ENCODE assay signal across 33 mouse cellular contexts in the genomic region with DNA sequence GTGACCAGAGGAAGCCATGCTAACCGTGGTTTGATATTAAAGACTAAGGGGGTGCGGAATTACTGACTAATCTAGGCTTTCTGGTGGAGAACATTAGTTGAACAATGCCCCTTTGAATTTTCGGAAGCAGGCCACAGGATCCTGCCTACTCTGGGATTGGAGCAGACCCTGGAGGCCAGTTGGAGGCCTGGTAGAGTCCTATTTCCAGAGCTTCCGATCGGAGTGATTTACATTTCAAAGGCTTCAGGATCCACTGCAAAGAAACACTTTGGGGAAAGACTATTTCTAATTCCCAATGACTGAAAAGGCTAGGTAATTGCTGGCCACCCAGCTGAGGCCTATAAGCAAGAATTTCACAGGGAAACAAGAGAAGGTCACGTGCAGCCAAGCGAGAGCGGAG. TPM values are rescaled to one million over a fixed set of nuclear protein-coding genes. Genes with fewer than 3 reads are reported as not detected.
A peak's percentile ranks its signal among the peaks of the same experiment; 100 is the strongest.
DNase-seq lines count a peak whose midpoint lies in the region; ATAC-seq and TF ChIP-seq lines count a peak whose summit lies in the region.
"Had no signal": no experiment of that assay in that cellular context is flagged by ENCODE, and none has a peak within 500 bp of the region (broad histone marks: within the 10 kb centered on the region; RNA-seq: fewer than 3 reads in every experiment).

No protein-coding gene starts in this region.

- no peak for TF ChIP-seq CTCF in intestine, postnatal 0 days (IDR thresholded peaks at IDR 0.05; ENCODE audit: low read depth)
- no peak for TF ChIP-seq CTCF in ES-Bruce4 (IDR thresholded peaks at IDR 0.05; ENCODE audit: low read depth, low read length)

- no peaks in the 10 kb centered on the region for H3K27me3 ChIP-seq in intestine, embryonic 14.5 days (replicated peaks; ENCODE audit: control insufficient read depth, insufficient read depth, low read length)
- H3K27me3 ChIP-seq in intestine, postnatal 0 days (replicated peaks; ENCODE audit: control insufficient read depth, insufficient read depth, low read length): no peaks in the 10 kb centered on the region
- no peaks in the 10 kb centered on the region for H3K27me3 ChIP-seq in kidney, embryonic 16.5 days (ENCODE audit: insufficient read depth, low read length)
- H3K27me3 ChIP-seq in ES-Bruce4 (ENCODE audit: control insufficient read depth, insufficient read depth, low read length, poor library complexity, severe bottlenecking): no peaks in the 10 kb centered on the region
- H3K27me3 ChIP-seq: CH12.LX; embryonic facial prominence, embryonic 13.5 days; forebrain, embryonic 12.5 days; forebrain, embryonic 15.5 days; heart, embryonic 12.5 days; heart, embryonic 15.5 days; hindbrain, embryonic 13.5 days had no signal

- no peaks in the 10 kb centered on the region for H3K4me1 ChIP-seq in intestine, embryonic 14.5 days (replicated peaks; ENCODE audit: control insufficient read depth, insufficient read depth, low read length)
- no peaks in the 10 kb centered on the region for H3K4me1 ChIP-seq in intestine, postnatal 0 days (replicated peaks; ENCODE audit: control insufficient read depth, insufficient read depth, low read length)
- H3K4me1 ChIP-seq in kidney, embryonic 16.5 days (ENCODE audit: insufficient read depth, low read length): no peaks in the 10 kb centered on the region
- peaks cover 6% of the 10 kb centered on the region for H3K4me1 ChIP-seq in ES-Bruce4 (ENCODE audit: control insufficient read depth, insufficient read depth, low read length)
- H3K4me1 ChIP-seq: embryonic facial prominence, embryonic 13.5 days; forebrain, embryonic 12.5 days; forebrain, embryonic 15.5 days; hindbrain, embryonic 10.5 days; hindbrain, embryonic 13.5 days had no signal

- no peak overlapping the region for H3K27ac ChIP-seq in intestine, embryonic 14.5 days (ENCODE audit: low read depth)
- H3K27ac ChIP-seq in intestine, postnatal 0 days (ENCODE audit: low read depth, low read length): no peak overlapping the region
- H3K27ac ChIP-seq in kidney, embryonic 16.5 days (ENCODE audit: low read length): peak overlapping the region; percentile 19; the same call in 1 of the 2 replicates
- peak overlapping the region; percentile 28; the same call in 1 of the 2 replicates for H3K27ac ChIP-seq in ES-Bruce4 (ENCODE audit: insufficient read depth, low read length)
- H3K27ac ChIP-seq: embryonic facial prominence, embryonic 10.5 days; embryonic facial prominence, embryonic 13.5 days; forebrain, embryonic 12.5 days; forebrain, embryonic 15.5 days; heart, adult 2 months; heart, embryonic 15.5 days; hindbrain, embryonic 10.5 days; hindbrain, embryonic 13.5 days had no signal

- peak; percentile 33 for DNase-seq in intestine, embryonic 14.5 days (ENCODE audit: low spot score)
- DNase-seq in kidney, postnatal 14 days: no peak
- peak; percentile 82 for DNase-seq in R1 (ENCODE audit: low read depth, low spot score)
- DNase-seq in ovary, adult 18-20 months (ENCODE audit: low spot score): no peak
- DNase-seq in testis, postnatal 14 days (ENCODE audit: low spot score): no peak
- DNase-seq: adrenal gland, adult 8-10 months; adrenal gland, postnatal 25 days; B cell, adult 2 months; cerebellum, adult 11-12 months; cerebellum, adult 8-10 months; cerebellum, postnatal 10 days; cerebellum, postnatal 36 days; embryo, embryonic 11 days; gastrocnemius, postnatal 10 days; gastrocnemius, postnatal 36 days; heart, adult 2 months; heart, postnatal 10 days; heart, postnatal 36 days; kidney, adult 11 months had no signal

- no peak for ATAC-seq in intestine, embryonic 14.5 days (replicated peaks; ENCODE audit: low FRiP score, low TSS enrichment, low read depth)
- ATAC-seq in intestine, postnatal 0 days: no peak
- peak; percentile 63 for ATAC-seq in kidney, embryonic 16.5 days (ENCODE audit: low FRiP score, low TSS enrichment)
- ATAC-seq: forebrain, embryonic 15.5 days; hindbrain, embryonic 16.5 days had no signal

- H3K9me3 ChIP-seq in intestine, embryonic 14.5 days (ENCODE audit: control insufficient read depth, low read length): no peaks in the 10 kb centered on the region
- H3K9me3 ChIP-seq in intestine, postnatal 0 days (ENCODE audit: control insufficient read depth): no peaks in the 10 kb centered on the region
- H3K9me3 ChIP-seq in kidney, embryonic 16.5 days (ENCODE audit: low read length): no peaks in the 10 kb centered on the region
- no peaks in the 10 kb centered on the region for H3K9me3 ChIP-seq in ES-Bruce4 (replicated peaks; ENCODE audit: control insufficient read depth, insufficient read depth, low read length, poor library complexity, severe bottlenecking)
- H3K9me3 ChIP-seq: embryonic facial prominence, embryonic 10.5 days; embryonic facial prominence, embryonic 13.5 days; forebrain, embryonic 15.5 days; heart, embryonic 12.5 days; heart, embryonic 15.5 days; hindbrain, embryonic 10.5 days; hindbrain, embryonic 13.5 days had no signal

- H3K9ac ChIP-seq in intestine, embryonic 14.5 days (ENCODE audit: low read length): no peak overlapping the region
- no peak overlapping the region for H3K9ac ChIP-seq in intestine, postnatal 0 days (ENCODE audit: low read depth, low read length)
- no peak overlapping the region for H3K9ac ChIP-seq in kidney, embryonic 16.5 days (replicated peaks; ENCODE audit: low read length)
- no peak overlapping the region for H3K9ac ChIP-seq in ES-Bruce4 (ENCODE audit: low read depth, poor library complexity, severe bottlenecking)
- H3K9ac ChIP-seq: embryonic facial prominence, embryonic 13.5 days; forebrain, embryonic 12.5 days; forebrain, embryonic 15.5 days; heart, embryonic 12.5 days; heart, embryonic 15.5 days; hindbrain, embryonic 13.5 days had no signal

- H3K4me2 ChIP-seq in intestine, embryonic 14.5 days (ENCODE audit: low read length): no peak overlapping the region
- no peak overlapping the region for H3K4me2 ChIP-seq in intestine, postnatal 0 days (replicated peaks; ENCODE audit: low read depth)
- no peak overlapping the region for H3K4me2 ChIP-seq in kidney, embryonic 16.5 days (replicated peaks; ENCODE audit: low read depth, low read length)
- H3K4me2 ChIP-seq: embryonic facial prominence, embryonic 13.5 days; forebrain, embryonic 12.5 days; forebrain, embryonic 15.5 days; heart, embryonic 15.5 days; hindbrain, embryonic 13.5 days had no signal

- no peaks in the 10 kb centered on the region for H3K36me3 ChIP-seq in intestine, embryonic 14.5 days (ENCODE audit: control insufficient read depth, insufficient read depth, low read length)
- no peaks in the 10 kb centered on the region for H3K36me3 ChIP-seq in intestine, postnatal 0 days (ENCODE audit: control insufficient read depth, insufficient read depth)
- no peaks in the 10 kb centered on the region for H3K36me3 ChIP-seq in kidney, embryonic 16.5 days (ENCODE audit: insufficient read depth, low read length)
- no peaks in the 10 kb centered on the region for H3K36me3 ChIP-seq in ES-Bruce4 (ENCODE audit: control insufficient read depth, insufficient read depth, low read length, poor library complexity, severe bottlenecking)
- H3K36me3 ChIP-seq: embryonic facial prominence, embryonic 10.5 days; embryonic facial prominence, embryonic 13.5 days; forebrain, embryonic 12.5 days; forebrain, embryonic 15.5 days; heart, embryonic 12.5 days; heart, embryonic 15.5 days; hindbrain, embryonic 10.5 days; hindbrain, embryonic 13.5 days had no signal

- no peak for TF ChIP-seq POLR2A in ES-Bruce4 (IDR thresholded peaks at IDR 0.05; ENCODE audit: insufficient read depth, low read length)

- H3K4me3 ChIP-seq in intestine, embryonic 14.5 days (ENCODE audit: low read depth, low read length): no peak overlapping the region
- H3K4me3 ChIP-seq in intestine, postnatal 0 days (ENCODE audit: low read depth, low read length): no peak overlapping the region
- no peak overlapping the region for H3K4me3 ChIP-seq in kidney, embryonic 16.5 days (ENCODE audit: low read length)
- no peak overlapping the region for H3K4me3 ChIP-seq in ES-Bruce4 (ENCODE audit: low read depth, low read length)
- H3K4me3 ChIP-seq: embryonic facial prominence, embryonic 10.5 days; embryonic facial prominence, embryonic 13.5 days; erythroblast, embryonic 14.5 days; forebrain, embryonic 12.5 days; forebrain, embryonic 15.5 days; heart, adult 2 months; heart, embryonic 12.5 days; heart, embryonic 15.5 days; hindbrain, embryonic 10.5 days; hindbrain, embryonic 13.5 days had no signal

- TF ChIP-seq EP300 in ES-Bruce4 (IDR thresholded peaks at IDR 0.05; ENCODE audit: insufficient read depth, low read depth, low read length): peak; percentile 54; the same call in 1 of the 2 replicates

- WGBS in intestine, embryonic 14.5 days: 86% methylated on average over 8 of the region's 8 CpGs
- WGBS in intestine, postnatal 0 days: 93% methylated on average over 8 of the region's 8 CpGs
- WGBS in kidney, embryonic 16.5 days: 62% methylated on average over 8 of the region's 8 CpGs

RNA-seq across cellular contexts. Expression of gene Mycn, which starts 45.7 kb away (rescaled TPM):
- 78.2 and 78.3 TPM in 2 replicates for polyA plus RNA-seq in intestine, embryonic 14.5 days (2014; fragmentation: Nextera tagmentation; extraction: Ambion mirVana)
- 18.2 and 21.3 TPM in 2 replicates for polyA plus RNA-seq in intestine, postnatal 0 days (2015; fragmentation: Nextera tagmentation; extraction: Ambion mirVana)
- 74.8 and 77.9 TPM in 2 replicates for polyA plus RNA-seq in kidney, embryonic 16.5 days (2015; fragmentation: Nextera tagmentation; extraction: Ambion mirVana)
- 75.0 and 78.6 TPM in 2 replicates for polyA plus RNA-seq in ES-Bruce4 (2011; ENCODE audit: insufficient read depth, insufficient read length, low read depth, missing spikeins)

Comparison
In these comparisons a context has a peak if more than half of its experiments do, and no peak if none do; other contexts are left out.
1. DNase-seq: peak in intestine, embryonic 14.5 days (single experiment) and R1 (single experiment); none in kidney, postnatal 14 days (single experiment), ovary, adult 18-20 months (single experiment) and testis, postnatal 14 days (single experiment).
2. H3K27ac ChIP-seq: peak in kidney, embryonic 16.5 days (single experiment) and ES-Bruce4 (single experiment); none in intestine, embryonic 14.5 days (single experiment) and intestine, postnatal 0 days (single experiment).